Mouse (Mus musculus): Measurements from ENCODE around the gene Opcml.

GRCm38 (mm10) chr9:28328434-28328833 lies 537.9 kb downstream of the Opcml start:
- no peak for TF ChIP-seq CTCF (conservative IDR thresholded peaks at IDR 0.05; ENCODE audit: insufficient read depth, insufficient read length, low read depth, low read length)
- TF ChIP-seq POLR2A (IDR thresholded peaks at IDR 0.05; ENCODE audit: low read depth, low read length): no peak
